Mouse (Mus musculus) thymus, adult 2 months (tissue): ENCODE measurements around the gene Plch2.

Experiments used
- CTCF ChIP-seq: fragments of 200-500 bp; IDR thresholded peaks from 2 replicates; pipeline ENCODE4 v1.5.1; 2012; ENCODE audit warnings: mild to moderate bottlenecking, control low read depth, low read length, moderate library complexity, borderline replicate concordance; ENCODE audit not compliant: control insufficient read depth, poor library complexity, insufficient read depth; ENCODE audit errors: extremely low read depth
- POLR2A ChIP-seq: fragments of 200-500 bp; IDR thresholded peaks from 2 replicates; pipeline ENCODE4 v1.6.1; 2012; ENCODE audit warnings: mild to moderate bottlenecking, low read length, control low read depth, moderate library complexity; ENCODE audit not compliant: control insufficient read depth, poor library complexity, insufficient read depth; ENCODE audit errors: extremely low read depth

DNA sequence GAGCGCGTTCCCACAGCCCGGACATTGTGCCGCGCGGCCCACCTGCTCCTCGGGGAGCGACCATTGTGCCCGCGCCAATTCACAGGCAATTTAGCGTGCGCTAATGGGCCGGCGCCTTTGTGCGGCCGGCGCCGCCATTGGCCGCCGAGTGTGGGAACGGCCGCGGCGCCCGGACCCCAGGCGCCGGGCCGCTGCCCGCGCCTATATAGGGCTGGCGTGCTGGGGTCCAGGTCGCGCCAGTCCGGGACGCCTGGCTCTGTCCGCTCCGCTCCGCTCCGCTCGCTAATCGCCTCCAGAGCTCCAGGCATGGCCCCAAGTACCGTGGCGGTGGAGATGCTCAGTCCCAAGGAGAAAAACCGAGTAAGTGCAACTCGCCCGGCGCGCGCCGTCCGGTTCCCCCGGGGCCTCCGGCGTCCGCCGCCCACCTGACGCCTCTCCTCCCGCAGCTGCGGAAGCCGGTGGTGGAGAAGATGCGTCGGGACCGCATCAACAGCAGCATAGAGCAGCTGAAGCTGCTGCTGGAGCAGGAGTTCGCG lies 95.8 kb downstream of the Plch2 start, which contains the start of gene Hes5:
- TF ChIP-seq CTCF (no peak), POLR2A (no peak)
